Mouse (Mus musculus): ENCODE results near the gene Tmem248. TPM values are rescaled to one million over a fixed set of nuclear protein-coding genes. Genes with fewer than 3 reads are reported as not detected.

The Tmem248 gene
- polyA plus RNA-seq, 1 experiment from 2014 or later: 30.3 TPM

GRCm38 (mm10) chr5:130263454-130263853 is 46.6 kb downstream of the Tmem248 start:
- Histone ChIP-seq H3K36me3 (ENCODE audit: control insufficient read depth, insufficient read depth, low read length) (peaks cover 8% of the 10 kb centered on the region), H3K4me2 (no peak overlapping the region), H3K27ac (ENCODE audit: low read depth, low read length) (no peak overlapping the region), H3K9ac (ENCODE audit: low read length) (no peak overlapping the region), H3K27me3 (ENCODE audit: control insufficient read depth, insufficient read depth, low read length) (no peaks in the 10 kb centered on the region), H3K9me3 (ENCODE audit: control insufficient read depth, low read length) (no peaks in the 10 kb centered on the region), H3K4me1 (ENCODE audit: control insufficient read depth, insufficient read depth, low read length) (no peaks in the 10 kb centered on the region), H3K4me3 (ENCODE audit: low read depth, low read length) (no peak overlapping the region)
- DNase-seq (ENCODE audit: low spot score, missing footprints) (no peak), ATAC-seq (ENCODE audit: low FRiP score) (no peak)
- WGBS: 86% methylated on average over 11 of the region's 11 CpGs

- Histone ChIP-seq H3K27ac (ENCODE audit: low read depth, low read length) (no peak overlapping the region), H3K4me2 (no peak overlapping the region), H3K4me1 (ENCODE audit: control insufficient read depth, insufficient read depth, low read length) (no peaks in the 10 kb centered on the region), H3K4me3 (ENCODE audit: low read depth, low read length) (no peak overlapping the region), H3K27me3 (ENCODE audit: control insufficient read depth, insufficient read depth, low read length) (no peaks in the 10 kb centered on the region), H3K9ac (ENCODE audit: low read length) (no peak overlapping the region), H3K9me3 (ENCODE audit: control insufficient read depth, low read length) (no peaks in the 10 kb centered on the region), H3K36me3 (ENCODE audit: control insufficient read depth, insufficient read depth, low read length) (peaks cover 8% of the 10 kb centered on the region)
- ATAC-seq (ENCODE audit: low FRiP score): no peak
- 94% methylated on average over 6 of the region's 6 CpGs for WGBS
- no peak for DNase-seq (ENCODE audit: low spot score, missing footprints)
Observed at GRCm38 (mm10) chr5:130264433-130265005, 47.6 kb downstream of the Tmem248 start.

DNA sequence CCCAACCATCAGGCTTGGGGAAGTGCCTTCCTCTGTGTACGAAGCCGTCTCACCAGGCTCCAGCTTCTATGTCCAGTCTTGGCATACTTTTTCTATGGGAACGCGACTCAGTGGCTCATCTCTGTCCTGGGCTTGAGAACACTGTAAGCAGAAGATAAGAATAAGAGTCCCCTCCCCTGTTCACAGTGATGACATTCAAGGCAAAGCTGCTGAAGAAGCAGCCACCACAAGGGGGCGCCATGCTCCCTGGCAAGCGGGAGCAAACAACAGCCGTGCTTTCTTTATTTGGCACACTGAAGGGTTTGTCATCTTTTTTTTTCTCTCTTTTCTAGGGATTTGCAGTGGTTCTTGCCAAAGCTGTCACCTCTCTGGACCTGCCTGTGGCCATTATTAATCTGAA is 49.8 kb downstream of the Tmem248 start:
- no peak overlapping the region for H3K9ac ChIP-seq (ENCODE audit: low read length)
- ATAC-seq (ENCODE audit: low FRiP score) (no peak), DNase-seq (ENCODE audit: low spot score, missing footprints) (no peak)
- H3K9me3 ChIP-seq (ENCODE audit: control insufficient read depth, low read length): no peaks in the 10 kb centered on the region
- H3K27me3 ChIP-seq (ENCODE audit: control insufficient read depth, insufficient read depth, low read length): no peaks in the 10 kb centered on the region
- no peak overlapping the region for H3K4me3 ChIP-seq (ENCODE audit: low read depth, low read length)
- H3K4me2 ChIP-seq: no peak overlapping the region
- WGBS: 90% methylated on average over 7 of the region's 7 CpGs
- H3K36me3 ChIP-seq (ENCODE audit: control insufficient read depth, insufficient read depth, low read length): peaks cover 8% of the 10 kb centered on the region
- no peak overlapping the region for H3K27ac ChIP-seq (ENCODE audit: low read depth, low read length)
- no peaks in the 10 kb centered on the region for H3K4me1 ChIP-seq (ENCODE audit: control insufficient read depth, insufficient read depth, low read length)

- Histone ChIP-seq H3K4me3 (ENCODE audit: low read depth, low read length) (no peak overlapping the region), H3K9me3 (ENCODE audit: control insufficient read depth, low read length) (no peaks in the 10 kb centered on the region), H3K36me3 (ENCODE audit: control insufficient read depth, insufficient read depth, low read length) (peaks cover 12% of the 10 kb centered on the region), H3K9ac (ENCODE audit: low read length) (no peak overlapping the region), H3K27ac (ENCODE audit: low read depth, low read length) (no peak overlapping the region), H3K27me3 (ENCODE audit: control insufficient read depth, insufficient read depth, low read length) (no peaks in the 10 kb centered on the region), H3K4me1 (ENCODE audit: control insufficient read depth, insufficient read depth, low read length) (no peaks in the 10 kb centered on the region), H3K4me2 (no peak overlapping the region)
- ATAC-seq (ENCODE audit: low FRiP score) (no peak), DNase-seq (ENCODE audit: low spot score, missing footprints) (no peak)
- 88% methylated on average over 1 of the region's 1 CpGs for WGBS
Observed at GRCm38 (mm10) chr5:130267316-130267715, 50.4 kb downstream of the Tmem248 start.

DNA sequence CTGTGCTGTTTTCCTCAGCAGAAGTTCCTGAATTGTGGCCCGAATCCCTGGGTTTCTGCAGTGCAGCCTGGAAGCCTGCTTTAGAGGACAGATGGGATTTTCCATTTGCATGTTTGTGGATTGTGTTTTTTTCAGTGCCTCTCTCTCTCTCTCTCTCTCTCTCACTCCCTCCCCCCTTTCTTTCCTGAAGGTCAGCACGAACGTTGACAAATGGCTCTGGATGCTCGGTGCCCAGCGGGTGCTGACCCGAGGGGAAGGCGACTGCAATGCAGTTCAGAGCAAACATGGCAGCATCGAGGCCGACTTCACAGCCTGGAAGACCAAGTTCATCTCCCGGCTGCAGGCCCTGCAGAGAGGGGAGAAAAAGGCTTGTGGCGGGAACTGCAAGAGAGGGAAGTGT is 52.1 kb downstream of the Tmem248 start:
- no peak for ATAC-seq (ENCODE audit: low FRiP score)

GRCm38 (mm10) chr5:130272344-130272743 is 55.5 kb downstream of the Tmem248 start:
- DNase-seq (ENCODE audit: low spot score, missing footprints): no peak
- Histone ChIP-seq H3K27me3 (ENCODE audit: control insufficient read depth, insufficient read depth, low read length) (no peaks in the 10 kb centered on the region), H3K4me3 (ENCODE audit: low read depth, low read length) (no peak overlapping the region), H3K9me3 (ENCODE audit: control insufficient read depth, low read length) (no peaks in the 10 kb centered on the region), H3K27ac (ENCODE audit: low read depth, low read length) (no peak overlapping the region), H3K9ac (ENCODE audit: low read length) (no peak overlapping the region), H3K4me2 (no peak overlapping the region), H3K4me1 (ENCODE audit: control insufficient read depth, insufficient read depth, low read length) (no peaks in the 10 kb centered on the region), H3K36me3 (ENCODE audit: control insufficient read depth, insufficient read depth, low read length) (peaks cover 13% of the 10 kb centered on the region)
- no peak for ATAC-seq (ENCODE audit: low FRiP score)
- WGBS: 83% methylated on average over 1 of the region's 1 CpGs

More for the DNA sequence above, 52.1 kb downstream of the Tmem248 start:
- 87% methylated on average over 11 of the region's 11 CpGs for WGBS
- Histone ChIP-seq H3K9ac (ENCODE audit: low read length) (no peak overlapping the region), H3K9me3 (ENCODE audit: control insufficient read depth, low read length) (no peaks in the 10 kb centered on the region), H3K4me2 (no peak overlapping the region), H3K4me1 (ENCODE audit: control insufficient read depth, insufficient read depth, low read length) (no peaks in the 10 kb centered on the region), H3K36me3 (ENCODE audit: control insufficient read depth, insufficient read depth, low read length) (peaks cover 19% of the 10 kb centered on the region), H3K4me3 (ENCODE audit: low read depth, low read length) (no peak overlapping the region), H3K27me3 (ENCODE audit: control insufficient read depth, insufficient read depth, low read length) (no peaks in the 10 kb centered on the region), H3K27ac (ENCODE audit: low read depth, low read length) (no peak overlapping the region)
- DNase-seq (ENCODE audit: low spot score, missing footprints): no peak

- Histone ChIP-seq H3K27ac (ENCODE audit: low read depth, low read length) (no peak overlapping the region), H3K27me3 (ENCODE audit: control insufficient read depth, insufficient read depth, low read length) (no peaks in the 10 kb centered on the region), H3K9ac (ENCODE audit: low read length) (no peak overlapping the region), H3K4me3 (ENCODE audit: low read depth, low read length) (no peak overlapping the region), H3K4me1 (ENCODE audit: control insufficient read depth, insufficient read depth, low read length) (no peaks in the 10 kb centered on the region), H3K4me2 (no peak overlapping the region), H3K9me3 (ENCODE audit: control insufficient read depth, low read length) (no peaks in the 10 kb centered on the region), H3K36me3 (ENCODE audit: control insufficient read depth, insufficient read depth, low read length) (peaks cover 12% of the 10 kb centered on the region)
- no peak for ATAC-seq (ENCODE audit: low FRiP score)
- WGBS: 97% methylated on average over 6 of the region's 6 CpGs
- DNase-seq (ENCODE audit: low spot score, missing footprints): no peak
Observed at GRCm38 (mm10) chr5:130273046-130273445, 56.2 kb downstream of the Tmem248 start.

- no peaks in the 10 kb centered on the region for H3K9me3 ChIP-seq (ENCODE audit: control insufficient read depth, low read length)
- no peak overlapping the region for H3K27ac ChIP-seq (ENCODE audit: low read depth, low read length)
- H3K27me3 ChIP-seq (ENCODE audit: control insufficient read depth, insufficient read depth, low read length): no peaks in the 10 kb centered on the region
Observed at GRCm38 (mm10) chr5:130275509-130275908, 58.6 kb downstream of the Tmem248 start.

DNA sequence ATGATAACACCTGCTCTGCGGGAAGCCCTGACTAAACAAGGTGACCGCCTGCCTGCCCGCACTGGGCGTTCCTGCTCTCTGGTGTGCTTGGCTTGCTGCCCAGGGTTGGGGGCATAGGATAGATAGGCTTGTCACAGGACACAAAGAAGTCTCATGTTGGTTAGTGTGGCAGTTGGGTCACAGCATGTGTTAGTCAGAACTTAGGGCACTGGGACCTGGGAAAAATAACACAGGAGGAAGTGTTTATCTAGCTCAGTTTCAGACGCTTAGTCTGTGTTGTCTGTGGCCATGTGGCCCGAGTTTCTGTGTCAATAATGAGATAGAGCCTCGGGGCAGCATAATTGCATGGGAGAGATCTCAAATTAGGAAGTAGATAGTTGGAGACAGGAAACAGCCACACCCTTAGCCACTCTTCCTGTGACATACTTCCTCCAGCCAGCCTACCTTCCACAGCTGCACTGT is 61.2 kb downstream of the Tmem248 start:
- Histone ChIP-seq H3K4me3 (ENCODE audit: low read depth, low read length) (no peak overlapping the region), H3K4me1 (ENCODE audit: control insufficient read depth, insufficient read depth, low read length) (no peaks in the 10 kb centered on the region), H3K9ac (ENCODE audit: low read length) (no peak overlapping the region), H3K27ac (ENCODE audit: low read depth, low read length) (no peak overlapping the region), H3K27me3 (ENCODE audit: control insufficient read depth, insufficient read depth, low read length) (no peaks in the 10 kb centered on the region), H3K9me3 (ENCODE audit: control insufficient read depth, low read length) (no peaks in the 10 kb centered on the region), H3K36me3 (ENCODE audit: control insufficient read depth, insufficient read depth, low read length) (peaks cover 12% of the 10 kb centered on the region), H3K4me2 (no peak overlapping the region)
- no peak for ATAC-seq (ENCODE audit: low FRiP score)
- DNase-seq (ENCODE audit: low spot score, missing footprints): no peak
- WGBS: 90% methylated on average over 7 of the region's 7 CpGs

More at GRCm38 (mm10) chr5:130275509-130275908, 58.6 kb downstream of the Tmem248 start:
- Histone ChIP-seq H3K4me2 (no peak overlapping the region), H3K36me3 (ENCODE audit: control insufficient read depth, insufficient read depth, low read length) (peaks cover 15% of the 10 kb centered on the region), H3K4me1 (ENCODE audit: control insufficient read depth, insufficient read depth, low read length) (no peaks in the 10 kb centered on the region), H3K9ac (ENCODE audit: low read length) (no peak overlapping the region), H3K4me3 (ENCODE audit: low read depth, low read length) (no peak overlapping the region)
- WGBS: 60% methylated on average over 4 of the region's 4 CpGs
- no peak for ATAC-seq (ENCODE audit: low FRiP score)
- peak; percentile 86 for DNase-seq (ENCODE audit: low spot score, missing footprints)

Data from midbrain, embryonic 11.5 days (tissue).